Mouse (Mus musculus) 3134 (cell line): Measurements from ENCODE around the gene Ubr2.

Experiments
- DNase-seq: peaks from one replicate; pipeline ENCODE4 v3.0.0-alpha.2; 2011; ENCODE audit warnings: low spot score; ENCODE audit not compliant: insufficient read length; ENCODE audit errors: extremely low read depth

The Ubr2 gene

GRCm38 (mm10) chr17:47005741-47006405, 4.5 kb downstream of the Ubr2 start:
- no peak for DNase-seq

GRCm38 (mm10) chr17:47003305-47003704, 7.1 kb downstream of the Ubr2 start:
- DNase-seq, result peak; percentile 29

- no peak for DNase-seq
These were observed 8.0 kb downstream of the Ubr2 start for GRCm38 (mm10) chr17:47002401-47002800.

- no peak for DNase-seq
These were observed 11.5 kb downstream of the Ubr2 start for GRCm38 (mm10) chr17:46998840-46999239.

GRCm38 (mm10) chr17:46996484-46996883, 13.9 kb downstream of the Ubr2 start:
- DNase-seq, result no peak

- DNase-seq, result no peak
These were observed 14.7 kb downstream of the Ubr2 start for GRCm38 (mm10) chr17:46995621-46996020.

GRCm38 (mm10) chr17:46994641-46995398, 15.5 kb downstream of the Ubr2 start:
- peak; percentile 84 for DNase-seq

GRCm38 (mm10) chr17:46993625-46994024, 16.7 kb downstream of the Ubr2 start:
- DNase-seq, result no peak

GRCm38 (mm10) chr17:46987631-46988030, 22.7 kb downstream of the Ubr2 start:
- no peak for DNase-seq

GRCm38 (mm10) chr17:46980050-46980449, 30.3 kb downstream of the Ubr2 start:
- DNase-seq, result no peak

- DNase-seq, result peak; percentile 33
These were observed 35.2 kb downstream of the Ubr2 start for GRCm38 (mm10) chr17:46975183-46975582.

- no peak for DNase-seq
These were observed 37.8 kb downstream of the Ubr2 start for GRCm38 (mm10) chr17:46972603-46973002.

GRCm38 (mm10) chr17:46966892-46967291, 43.5 kb downstream of the Ubr2 start:
- no peak for DNase-seq

GRCm38 (mm10) chr17:46963186-46963585, 47.2 kb downstream of the Ubr2 start:
- DNase-seq, result no peak

- DNase-seq, result no peak
These were observed 48.2 kb downstream of the Ubr2 start for GRCm38 (mm10) chr17:46962153-46962552.

- DNase-seq, result no peak
These were observed 50.1 kb downstream of the Ubr2 start for GRCm38 (mm10) chr17:46960216-46960615.

GRCm38 (mm10) chr17:46958045-46958444, 52.3 kb downstream of the Ubr2 start:
- no peak for DNase-seq

GRCm38 (mm10) chr17:46946276-46946675, 64.1 kb downstream of the Ubr2 start:
- no peak for DNase-seq

- no peak for DNase-seq
These were observed 67.9 kb downstream of the Ubr2 start for GRCm38 (mm10) chr17:46942421-46942820.

- DNase-seq, result no peak
These were observed 69.9 kb downstream of the Ubr2 start for GRCm38 (mm10) chr17:46940461-46940860.

GRCm38 (mm10) chr17:46933557-46934348, 76.6 kb downstream of the Ubr2 start:
- peak; percentile 35 for DNase-seq
